Mouse (Mus musculus) lung, embryonic 15.5 days (tissue): ENCODE results near the gene Krt2. TPM values are rescaled to one million over a fixed set of nuclear protein-coding genes. Genes with fewer than 3 reads are reported as not detected.

Experiments
- ATAC-seq: fragments of 200-750 bp; cut with Nextera tagmentation; 2 replicates; pipeline ENCODE4 v1.8.0; 2017; ENCODE audit warnings: moderate number of reproducible peaks, borderline replicate concordance; ENCODE audit not compliant: low FRiP score, low TSS enrichment; ENCODE audit errors: extremely low read depth
- H3K27ac ChIP-seq: fragments of 300-500 bp; sonication (generic); 2 replicates; pipeline ENCODE4 v1.5.1; 2015; ENCODE audit warnings: moderate library complexity, mild to moderate bottlenecking, inconsistent platforms
- H3K27me3 ChIP-seq: fragments of 300-500 bp; sonication (generic); 2 replicates; pipeline ENCODE4 v1.6.1; 2015; ENCODE audit warnings: inconsistent platforms
- H3K36me3 ChIP-seq: fragments of 300-500 bp; sonication (generic); 2 replicates; pipeline ENCODE4 v1.6.1; 2015; ENCODE audit warnings: inconsistent platforms
- H3K4me1 ChIP-seq: fragments of 300-500 bp; sonication (generic); 2 replicates; pipeline ENCODE4 v1.6.1; 2015; ENCODE audit warnings: inconsistent platforms
- H3K4me2 ChIP-seq: fragments of 300-500 bp; sonication (generic); 2 replicates; pipeline ENCODE4 v1.6.1; 2015; ENCODE audit warnings: inconsistent platforms, mild to moderate bottlenecking, moderate library complexity
- H3K4me3 ChIP-seq: fragments of 300-500 bp; sonication (generic); 2 replicates; pipeline ENCODE4 v1.5.1; 2015; ENCODE audit warnings: mild to moderate bottlenecking, inconsistent platforms
- H3K9ac ChIP-seq: fragments of 300-500 bp; sonication (generic); 2 replicates; pipeline ENCODE4 v1.6.1; 2015; ENCODE audit warnings: inconsistent platforms
- H3K9me3 ChIP-seq: fragments of 300-500 bp; sonication (generic); 2 replicates; pipeline ENCODE4 v1.6.1; 2016; ENCODE audit warnings: inconsistent platforms
- WGBS: fragments of 180-500 bp; shearing (Covaris S2); methylation state at CpG from one replicate; pipeline ENCODE4 v1.1.7; 2015; 5-methylcytosine and 5-hydroxymethylcytosine counted together
- polyA plus RNA-seq: library from polyadenylated mRNA; unstranded; fragments of >200 nt; fragmentation: Nextera tagmentation; extraction: Ambion mirVana; gene quantifications from 2 replicates; pipeline ENCODE4 v1.2.1, GENCODE M21; 2015

Krt2 gene
- polyA plus RNA-seq: not detected in 2 replicates

DNA sequence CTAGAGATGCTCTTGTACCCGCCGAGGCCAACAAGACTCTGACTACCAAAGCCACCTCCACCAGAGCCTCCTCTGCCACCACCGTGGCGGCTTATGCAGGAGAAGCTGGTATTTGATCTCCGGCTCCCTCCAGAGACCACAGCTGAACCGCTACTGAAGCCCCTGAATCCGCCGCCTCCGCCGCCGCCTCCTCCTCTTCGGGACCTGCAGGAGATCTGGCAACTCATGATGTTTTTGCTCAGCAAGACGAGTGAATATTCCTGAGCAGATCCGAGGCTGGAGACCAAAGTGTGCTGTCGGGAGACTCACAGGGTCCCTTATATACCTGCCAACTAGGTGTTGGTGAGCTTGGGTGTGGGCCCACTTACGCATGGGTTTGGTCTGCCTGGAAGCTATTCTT, at the start of gene Krt2:
Krt2 (minus strand) TSS at position 295 of the 400 bp plus-strand sequence.
- ATAC-seq: no peak
- WGBS: 63% methylated on average over 16 of the region's 16 CpGs
- Histone ChIP-seq H3K4me1 (no peaks in the 10 kb centered on the region), H3K4me3 (no peak within 1 kb of the TSS), H3K27ac (no peak within 1 kb of the TSS), H3K27me3 (no peaks in the 10 kb centered on the region), H3K4me2 (no peak within 1 kb of the TSS), H3K9ac (no peak within 1 kb of the TSS), H3K9me3 (no peaks in the 10 kb centered on the region), H3K36me3 (no peaks in the 10 kb centered on the region)

- H3K27ac ChIP-seq: no peak overlapping the region
- WGBS: 72% methylated on average over 7 of the region's 7 CpGs
- no peak for ATAC-seq
- H3K4me3 ChIP-seq: no peak overlapping the region
- peaks cover 13% of the 10 kb centered on the region for H3K27me3 ChIP-seq
- H3K4me1 ChIP-seq: no peaks in the 10 kb centered on the region
- H3K9ac ChIP-seq: no peak overlapping the region
- H3K36me3 ChIP-seq: no peaks in the 10 kb centered on the region
- no peaks in the 10 kb centered on the region for H3K9me3 ChIP-seq
- H3K4me2 ChIP-seq: no peak overlapping the region
Observed at GRCm38 (mm10) chr15:101866754-101867153, 48.8 kb upstream of the Krt2 start.

DNA sequence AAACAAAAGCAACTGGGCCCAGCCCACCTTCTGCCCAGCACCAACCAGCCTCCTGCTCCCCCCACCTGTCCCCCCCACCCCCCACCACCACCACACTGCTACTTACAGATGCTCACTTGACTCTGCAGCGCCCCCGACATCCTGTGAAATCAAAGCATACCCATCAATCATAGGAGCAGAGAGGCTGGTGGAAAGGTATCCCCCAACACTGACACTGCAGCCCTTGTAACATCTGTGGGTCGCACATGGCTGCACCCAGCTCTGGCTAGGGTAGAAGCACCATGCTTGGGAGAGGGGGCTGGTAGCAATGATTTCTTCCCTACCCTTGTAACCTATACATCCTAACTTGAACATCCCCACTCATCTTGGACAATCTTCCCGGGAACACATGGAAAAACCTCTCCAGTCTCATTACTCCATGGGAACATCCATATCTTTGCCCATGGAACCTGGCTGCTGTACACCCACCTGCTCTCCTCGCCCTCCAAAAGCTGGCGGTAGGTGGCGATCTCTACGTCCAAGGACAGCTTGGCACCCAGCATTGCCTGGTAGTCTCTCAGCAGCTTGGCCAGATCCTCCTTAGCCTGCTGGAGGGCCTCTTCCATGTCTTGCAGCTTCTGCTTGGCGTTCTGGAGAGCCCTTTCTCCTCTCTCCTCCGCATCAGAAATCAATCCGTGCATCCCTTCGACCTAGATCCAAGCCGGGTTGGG, 42.6 kb upstream of the Krt2 start:
- no peaks in the 10 kb centered on the region for H3K9me3 ChIP-seq
- H3K27ac ChIP-seq: no peak overlapping the region
- H3K4me3 ChIP-seq: peak overlapping the region; percentile 36; the same call in 1 of the 2 replicates
- H3K9ac ChIP-seq: no peak overlapping the region
- WGBS: 58% methylated on average over 13 of the region's 13 CpGs
- H3K36me3 ChIP-seq: no peaks in the 10 kb centered on the region
- ATAC-seq: no peak
- H3K4me1 ChIP-seq: no peaks in the 10 kb centered on the region
- peaks cover 49% of the 10 kb centered on the region for H3K27me3 ChIP-seq
- no peak overlapping the region for H3K4me2 ChIP-seq

DNA sequence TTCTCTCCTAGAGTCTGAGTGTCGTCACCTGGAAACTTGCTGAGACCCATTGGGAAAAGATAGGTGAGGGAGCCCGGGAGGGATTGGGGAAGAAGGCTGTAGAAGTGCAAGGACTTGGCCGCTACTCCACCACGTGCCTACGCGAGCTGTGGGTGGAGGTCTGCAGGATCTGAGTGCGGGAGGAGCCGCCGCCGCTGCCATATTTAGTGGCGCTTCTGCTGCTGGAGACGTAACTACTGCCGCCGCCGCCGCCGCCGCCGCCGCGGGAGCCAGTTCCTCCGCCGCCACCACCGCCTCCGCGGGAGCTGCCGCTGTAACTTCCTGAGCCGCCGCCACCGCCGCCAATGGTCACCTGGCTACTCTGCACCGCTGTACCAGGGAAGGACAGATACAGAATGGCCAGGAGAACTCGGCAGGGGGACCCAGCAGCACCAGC, 41.8 kb upstream of the Krt2 start:
- Histone ChIP-seq H3K4me3 (peak overlapping the region; percentile 36), H3K4me2 (peak overlapping the region; percentile 72), H3K36me3 (no peaks in the 10 kb centered on the region), H3K9me3 (no peaks in the 10 kb centered on the region), H3K27ac (no peak overlapping the region), H3K9ac (peak overlapping the region; percentile 28; the same call in 1 of the 2 replicates), H3K4me1 (no peaks in the 10 kb centered on the region), H3K27me3 (peaks cover 57% of the 10 kb centered on the region)
- no peak for ATAC-seq
- WGBS: under 1% methylated on average over 33 of the region's 33 CpGs

GRCm38 (mm10) chr15:101858673-101859425, 40.9 kb upstream of the Krt2 start:
- peaks cover 64% of the 10 kb centered on the region for H3K27me3 ChIP-seq

GRCm38 (mm10) chr15:101856696-101857095, 38.7 kb upstream of the Krt2 start:
- WGBS: 54% methylated on average over 5 of the region's 5 CpGs
- H3K27me3 ChIP-seq: peaks cover 75% of the 10 kb centered on the region
- no peak for ATAC-seq

More at GRCm38 (mm10) chr15:101858673-101859425, 40.9 kb upstream of the Krt2 start:
- 4% methylated on average over 11 of the region's 11 CpGs for WGBS
- Histone ChIP-seq H3K9me3 (no peaks in the 10 kb centered on the region), H3K9ac (no peak overlapping the region), H3K4me1 (no peaks in the 10 kb centered on the region), H3K4me3 (no peak overlapping the region), H3K4me2 (peak overlapping the region; percentile 72), H3K36me3 (no peaks in the 10 kb centered on the region), H3K27ac (no peak overlapping the region)
- ATAC-seq: no peak

GRCm38 (mm10) chr15:101855732-101856131, 37.8 kb upstream of the Krt2 start:
- WGBS: 48% methylated on average over 3 of the region's 3 CpGs
- peaks cover 65% of the 10 kb centered on the region for H3K27me3 ChIP-seq
- ATAC-seq: no peak

More at GRCm38 (mm10) chr15:101856696-101857095, 38.7 kb upstream of the Krt2 start:
- Histone ChIP-seq H3K4me3 (no peak overlapping the region), H3K4me2 (no peak overlapping the region), H3K36me3 (no peaks in the 10 kb centered on the region), H3K9ac (no peak overlapping the region), H3K4me1 (no peaks in the 10 kb centered on the region), H3K9me3 (no peaks in the 10 kb centered on the region), H3K27ac (no peak overlapping the region)

GRCm38 (mm10) chr15:101854294-101854693, 36.3 kb upstream of the Krt2 start:
- Histone ChIP-seq H3K36me3 (no peaks in the 10 kb centered on the region), H3K27ac (no peak overlapping the region), H3K9me3 (no peaks in the 10 kb centered on the region), H3K4me2 (no peak overlapping the region), H3K4me3 (no peak overlapping the region), H3K4me1 (no peaks in the 10 kb centered on the region), H3K9ac (no peak overlapping the region), H3K27me3 (peaks cover 51% of the 10 kb centered on the region; the same call in 1 of the 2 replicates)
- no peak for ATAC-seq
- 10% methylated on average over 5 of the region's 5 CpGs for WGBS

More at GRCm38 (mm10) chr15:101855732-101856131, 37.8 kb upstream of the Krt2 start:
- no peak overlapping the region for H3K4me3 ChIP-seq
- H3K9me3 ChIP-seq: no peaks in the 10 kb centered on the region
- H3K4me1 ChIP-seq: no peaks in the 10 kb centered on the region
- H3K36me3 ChIP-seq: no peaks in the 10 kb centered on the region
- no peak overlapping the region for H3K4me2 ChIP-seq
- no peak overlapping the region for H3K27ac ChIP-seq
- no peak overlapping the region for H3K9ac ChIP-seq

DNA sequence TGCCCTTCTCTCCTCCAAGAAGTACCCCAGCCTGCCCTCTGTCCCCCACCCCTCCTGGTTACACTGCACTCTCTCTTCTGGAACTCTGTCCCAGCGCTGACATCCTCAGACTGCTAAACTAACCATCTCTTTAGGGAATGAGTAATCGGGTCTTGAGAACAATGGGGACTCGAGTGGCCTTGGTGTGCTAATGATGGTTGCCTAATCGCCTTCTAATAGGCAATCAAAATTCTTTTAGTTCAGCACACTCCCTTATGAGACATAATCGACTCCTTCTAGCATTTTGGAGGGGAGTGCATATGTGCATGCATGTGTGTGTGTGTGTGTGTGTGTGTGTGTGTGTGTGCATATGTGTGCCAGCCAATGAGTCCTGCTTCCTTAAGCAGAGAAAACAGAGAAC, 34.6 kb upstream of the Krt2 start:
- Histone ChIP-seq H3K4me2 (no peak overlapping the region), H3K27ac (no peak overlapping the region), H3K4me3 (no peak overlapping the region), H3K9ac (no peak overlapping the region), H3K36me3 (no peaks in the 10 kb centered on the region), H3K27me3 (peaks cover 39% of the 10 kb centered on the region; the same call in 1 of the 2 replicates), H3K9me3 (no peaks in the 10 kb centered on the region), H3K4me1 (no peaks in the 10 kb centered on the region)
- no peak for ATAC-seq
- 38% methylated on average over 5 of the region's 5 CpGs for WGBS

DNA sequence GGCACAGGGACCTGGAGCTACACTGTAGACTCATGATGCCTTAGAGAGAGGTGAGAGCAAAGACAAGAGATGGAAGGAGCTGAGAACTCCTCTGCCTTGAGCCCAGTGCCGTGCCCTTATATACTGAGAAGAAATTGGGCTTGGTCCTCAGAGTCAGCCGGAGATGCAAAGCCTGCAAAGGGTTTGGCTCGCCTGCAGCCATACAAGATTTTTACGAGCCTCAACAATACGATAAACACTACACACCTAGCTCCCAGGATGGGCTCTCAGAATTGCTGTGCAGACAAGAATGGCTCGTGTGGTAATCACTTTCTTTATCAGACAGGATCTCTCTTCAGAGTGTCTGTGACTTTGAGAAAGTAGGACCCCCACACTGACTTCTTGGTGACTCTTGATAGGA, 32.7 kb upstream of the Krt2 start, which contains the start of gene Krt1:
Krt1 (minus strand) TSS at position 101 of the 400 bp plus-strand sequence.
- H3K4me1 ChIP-seq: 0 out of 2 replicates have a peak, but pooled peaks cover under 1% of the 10 kb centered on the region
- 57% methylated on average over 6 of the region's 6 CpGs for WGBS
- H3K4me2 ChIP-seq: no peak within 1 kb of the TSS
- no peak for ATAC-seq
- H3K4me3 ChIP-seq: no peak within 1 kb of the TSS
- H3K9me3 ChIP-seq: no peaks in the 10 kb centered on the region
- H3K9ac ChIP-seq: no peak within 1 kb of the TSS
- peaks cover 43% of the 10 kb centered on the region for H3K27me3 ChIP-seq
- H3K36me3 ChIP-seq: no peaks in the 10 kb centered on the region
- H3K27ac ChIP-seq: no peak within 1 kb of the TSS

DNA sequence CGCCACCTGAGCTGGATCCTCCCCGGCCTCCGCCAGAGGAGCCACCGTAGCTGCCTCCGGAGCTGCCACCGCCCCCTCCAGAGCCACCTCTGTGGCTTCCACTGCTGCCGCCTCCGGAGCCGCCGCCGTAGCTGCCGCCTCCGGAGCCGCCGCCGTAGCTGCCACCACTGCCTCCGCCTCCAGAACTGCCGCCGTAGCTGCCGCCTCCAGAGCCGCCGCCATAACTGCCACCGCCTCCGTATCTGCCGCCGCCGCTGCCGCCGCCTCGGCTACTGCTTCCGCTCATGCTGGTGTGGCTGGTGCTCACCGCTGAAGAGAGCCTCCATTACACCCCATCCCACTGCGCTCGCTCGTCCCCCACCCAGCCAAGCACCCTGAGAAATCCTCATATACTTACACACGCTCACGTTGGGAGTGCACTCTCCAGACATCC, 28.0 kb upstream of the Krt2 start:
- Histone ChIP-seq H3K27ac (no peak overlapping the region), H3K27me3 (peaks cover 21% of the 10 kb centered on the region), H3K4me3 (peak overlapping the region; percentile 49), H3K4me2 (peak overlapping the region; percentile 89), H3K4me1 (0 out of 2 replicates have a peak, but pooled peaks cover 3% of the 10 kb centered on the region), H3K9ac (peak overlapping the region; percentile 45), H3K9me3 (no peaks in the 10 kb centered on the region), H3K36me3 (no peaks in the 10 kb centered on the region)
- WGBS: 2% methylated on average over 36 of the region's 37 CpGs
- ATAC-seq: peak; percentile 46; the same call in 1 of the 2 replicates

DNA sequence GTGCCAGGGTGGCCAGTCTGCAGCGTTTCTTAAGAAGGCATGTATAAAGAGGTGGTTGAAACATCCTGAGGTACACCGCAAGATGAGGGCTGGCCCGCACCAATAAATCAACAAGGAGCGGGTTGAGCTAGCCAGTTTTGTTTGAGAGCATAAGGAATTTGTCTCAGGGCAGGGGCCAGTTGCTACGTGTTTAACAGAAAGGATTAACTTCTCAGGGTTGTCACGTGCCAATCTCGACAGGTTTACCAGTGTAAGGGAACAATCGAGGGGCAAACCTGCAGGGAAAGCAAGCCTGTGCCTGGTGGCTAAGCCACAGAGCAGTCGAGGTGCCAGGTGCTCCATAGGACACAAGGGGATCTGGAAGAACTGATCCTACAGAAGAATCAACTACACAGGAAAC, 25.2 kb upstream of the Krt2 start:
- Histone ChIP-seq H3K27me3 (peaks cover 21% of the 10 kb centered on the region), H3K27ac (no peak overlapping the region)
- WGBS: 40% methylated on average over 9 of the region's 9 CpGs

More for the DNA sequence above, 25.2 kb upstream of the Krt2 start:
- Histone ChIP-seq H3K9ac (no peak overlapping the region), H3K4me1 (0 out of 2 replicates have a peak, but pooled peaks cover 3% of the 10 kb centered on the region), H3K4me2 (no peak overlapping the region), H3K4me3 (no peak overlapping the region), H3K36me3 (no peaks in the 10 kb centered on the region), H3K9me3 (no peaks in the 10 kb centered on the region)
- no peak for ATAC-seq
